Mouse (Mus musculus) midbrain, embryonic 14.5 days (tissue): ENCODE measurements at regions not wholly inside any gene's neighbourhood (a gene's known extent, or its start where the extent isn't known, plus 50 kb on each side); places are given as distances from the start of the nearest gene placed in this dataset.

Experiments used
- ATAC-seq: fragments of 200-750 bp; cut with Nextera tagmentation; 2 replicates; pipeline ENCODE4 v1.8.0; 2017; ENCODE audit warnings: moderate number of reproducible peaks, moderate library complexity; ENCODE audit not compliant: low FRiP score, low TSS enrichment
- DNase-seq: peaks from one replicate; pipeline ENCODE4 v3.0.0-alpha.2; 2015
- H3K27ac ChIP-seq: fragments of 300-500 bp; sonication (generic); replicated peaks from 2 replicates; pipeline ENCODE4 v1.5.1; 2014; ENCODE audit warnings: mild to moderate bottlenecking, low read depth, low read length, moderate library complexity
- H3K27me3 ChIP-seq: fragments of 300-500 bp; sonication (generic); 2 replicates; pipeline ENCODE4 v1.6.1; 2014; ENCODE audit warnings: low read length, control low read depth, mixed read lengths; ENCODE audit not compliant: control insufficient read depth, insufficient read depth
- H3K36me3 ChIP-seq: fragments of 300-500 bp; sonication (generic); 2 replicates; pipeline ENCODE4 v1.6.1; 2014; ENCODE audit warnings: low read length, control low read depth; ENCODE audit not compliant: control insufficient read depth, insufficient read depth
- H3K4me1 ChIP-seq: fragments of 300-500 bp; sonication (generic); 2 replicates; pipeline ENCODE4 v1.6.1; 2014; ENCODE audit warnings: mild to moderate bottlenecking, antibody characterized with exemption, low read length, control low read depth; ENCODE audit not compliant: control insufficient read depth, insufficient read depth
- H3K4me2 ChIP-seq: fragments of 300-500 bp; sonication (generic); 2 replicates; pipeline ENCODE4 v1.6.1; 2014; ENCODE audit warnings: mild to moderate bottlenecking, low read length, moderate library complexity
- H3K4me3 ChIP-seq: fragments of 300-500 bp; sonication (generic); replicated peaks from 2 replicates; pipeline ENCODE4 v1.5.1; 2014; ENCODE audit warnings: low read depth, low read length
- H3K9ac ChIP-seq: fragments of 300-500 bp; sonication (generic); replicated peaks from 2 replicates; pipeline ENCODE4 v1.6.1; 2014; ENCODE audit warnings: mild to moderate bottlenecking, low read length, moderate library complexity
- H3K9me3 ChIP-seq: fragments of 300-500 bp; sonication (generic); 2 replicates; pipeline ENCODE4 v1.6.1; 2016; ENCODE audit warnings: low read length, control low read depth, mixed read lengths; ENCODE audit not compliant: control insufficient read depth
- WGBS: fragments of 180-500 bp; shearing (Covaris S2); extraction: QIAGEN DNeasy Blood & Tissue Kit; methylation state at CpG from one replicate; pipeline ENCODE4 v1.1.7; 2014; 5-methylcytosine and 5-hydroxymethylcytosine counted together

- H3K9ac ChIP-seq = no peak overlapping the region
- H3K4me3 ChIP-seq = no peak overlapping the region
- 54% methylated on average over 3 of the region's 3 CpGs for WGBS
- H3K9me3 ChIP-seq = no peaks in the 10 kb centered on the region
- no peaks in the 10 kb centered on the region for H3K36me3 ChIP-seq
- DNase-seq = no peak
- H3K27ac ChIP-seq = no peak overlapping the region
- no peak for ATAC-seq
- H3K4me1 ChIP-seq = no peaks in the 10 kb centered on the region
- no peaks in the 10 kb centered on the region for H3K27me3 ChIP-seq
- no peak overlapping the region for H3K4me2 ChIP-seq
These were observed 259.2 kb downstream of the Maf start for GRCm38 (mm10) chr8:115448367-115448766.

GRCm38 (mm10) chr8:115444519-115444918, 263.1 kb downstream of the Maf start:
- Histone ChIP-seq H3K27me3 (no peaks in the 10 kb centered on the region), H3K9me3 (no peaks in the 10 kb centered on the region), H3K4me3 (no peak overlapping the region), H3K36me3 (no peaks in the 10 kb centered on the region), H3K4me1 (no peaks in the 10 kb centered on the region), H3K4me2 (no peak overlapping the region), H3K27ac (no peak overlapping the region), H3K9ac (no peak overlapping the region)
- ATAC-seq (no peak), DNase-seq (no peak)
- WGBS = 94% methylated on average over 5 of the region's 5 CpGs

GRCm38 (mm10) chr8:115441943-115442550, 265.5 kb downstream of the Maf start:
- ATAC-seq = no peak
- no peak for DNase-seq
- WGBS = 76% methylated on average over 6 of the region's 6 CpGs

GRCm38 (mm10) chr8:115441323-115441722, 266.3 kb downstream of the Maf start:
- Histone ChIP-seq H3K4me3 (no peak overlapping the region), H3K9me3 (no peaks in the 10 kb centered on the region), H3K4me1 (no peaks in the 10 kb centered on the region), H3K27me3 (no peaks in the 10 kb centered on the region), H3K27ac (no peak overlapping the region), H3K9ac (no peak overlapping the region), H3K4me2 (no peak overlapping the region), H3K36me3 (no peaks in the 10 kb centered on the region)
- 83% methylated on average over 6 of the region's 6 CpGs for WGBS
- ATAC-seq (no peak), DNase-seq (no peak)

More at GRCm38 (mm10) chr8:115441943-115442550, 265.5 kb downstream of the Maf start:
- Histone ChIP-seq H3K4me2 (no peak overlapping the region), H3K36me3 (no peaks in the 10 kb centered on the region), H3K4me3 (no peak overlapping the region), H3K4me1 (no peaks in the 10 kb centered on the region), H3K27ac (no peak overlapping the region), H3K27me3 (no peaks in the 10 kb centered on the region), H3K9me3 (no peaks in the 10 kb centered on the region), H3K9ac (no peak overlapping the region)

- ATAC-seq (no peak), DNase-seq (no peak)
- Histone ChIP-seq H3K9me3 (no peaks in the 10 kb centered on the region), H3K4me2 (no peak overlapping the region), H3K27me3 (no peaks in the 10 kb centered on the region), H3K27ac (no peak overlapping the region), H3K4me3 (no peak overlapping the region), H3K4me1 (no peaks in the 10 kb centered on the region), H3K36me3 (no peaks in the 10 kb centered on the region), H3K9ac (no peak overlapping the region)
- whole genome bisulfite sequencing = 79% methylated on average over 3 of the region's 3 CpGs
These were observed 267.4 kb downstream of the Maf start for GRCm38 (mm10) chr8:115440151-115440550.

GRCm38 (mm10) chr8:115439512-115439911, 268.1 kb downstream of the Maf start:
- WGBS = 87% methylated on average over 5 of the region's 5 CpGs
- H3K9me3 ChIP-seq = no peaks in the 10 kb centered on the region
- DNase-seq = no peak

GRCm38 (mm10) chr8:115437956-115438355, 269.6 kb downstream of the Maf start:
- H3K27ac ChIP-seq = no peak overlapping the region
- 87% methylated on average over 9 of the region's 9 CpGs for WGBS
- no peaks in the 10 kb centered on the region for H3K9me3 ChIP-seq
- H3K27me3 ChIP-seq = no peaks in the 10 kb centered on the region
- ATAC-seq (no peak), DNase-seq (no peak)
- no peaks in the 10 kb centered on the region for H3K4me1 ChIP-seq
- H3K4me2 ChIP-seq = no peak overlapping the region
- H3K9ac ChIP-seq = no peak overlapping the region
- H3K4me3 ChIP-seq = no peak overlapping the region
- H3K36me3 ChIP-seq = no peaks in the 10 kb centered on the region

More at GRCm38 (mm10) chr8:115439512-115439911, 268.1 kb downstream of the Maf start:
- no peak overlapping the region for H3K4me3 ChIP-seq
- no peak for ATAC-seq
- H3K4me1 ChIP-seq = no peaks in the 10 kb centered on the region
- no peak overlapping the region for H3K9ac ChIP-seq
- no peaks in the 10 kb centered on the region for H3K36me3 ChIP-seq
- H3K27me3 ChIP-seq = no peaks in the 10 kb centered on the region
- no peak overlapping the region for H3K4me2 ChIP-seq
- no peak overlapping the region for H3K27ac ChIP-seq

- Histone ChIP-seq H3K36me3 (no peaks in the 10 kb centered on the region), H3K4me2 (no peak overlapping the region), H3K9me3 (no peaks in the 10 kb centered on the region), H3K27me3 (no peaks in the 10 kb centered on the region), H3K4me3 (no peak overlapping the region), H3K9ac (no peak overlapping the region), H3K4me1 (no peaks in the 10 kb centered on the region), H3K27ac (no peak overlapping the region)
- ATAC-seq (no peak), DNase-seq (no peak)
- WGBS = 90% methylated on average over 4 of the region's 4 CpGs
These were observed 271.3 kb downstream of the Maf start for GRCm38 (mm10) chr8:115436356-115436721.

GRCm38 (mm10) chr8:115435720-115436355, 271.8 kb downstream of the Maf start:
- 88% methylated on average over 5 of the region's 5 CpGs for WGBS
- Histone ChIP-seq H3K36me3 (no peaks in the 10 kb centered on the region), H3K4me1 (no peaks in the 10 kb centered on the region), H3K27ac (no peak overlapping the region), H3K9me3 (no peaks in the 10 kb centered on the region), H3K9ac (no peak overlapping the region), H3K4me3 (no peak overlapping the region), H3K27me3 (no peaks in the 10 kb centered on the region), H3K4me2 (no peak overlapping the region)
- ATAC-seq (no peak), DNase-seq (no peak)
